ENCODE assay signal across 11 mouse cellular contexts in the genomic region with DNA sequence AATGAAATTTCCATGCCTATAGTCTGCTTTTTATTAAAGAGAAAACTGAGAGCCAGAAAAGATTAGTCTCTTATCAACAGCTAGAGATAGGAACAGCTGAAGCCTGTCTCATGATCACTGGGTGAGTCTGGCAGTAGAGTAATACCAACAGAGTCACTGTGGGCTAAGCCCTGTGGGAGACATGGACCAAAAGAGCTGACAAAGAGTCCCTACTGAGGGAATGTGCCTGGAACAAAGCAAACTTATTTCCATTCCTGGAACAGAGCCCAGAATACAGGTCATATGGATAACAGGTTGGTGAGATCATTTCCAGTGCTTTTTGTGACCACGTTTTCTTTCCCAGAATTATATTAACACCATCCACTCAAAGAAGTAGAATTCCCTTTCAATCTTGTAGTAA.
DNase-seq lines count a peak whose midpoint lies in the region; ATAC-seq and TF ChIP-seq lines count a peak whose summit lies in the region.
"Had no signal": no experiment of that assay in that cellular context is flagged by ENCODE, and none has a peak within 500 bp of the region (broad histone marks: within the 10 kb centered on the region; RNA-seq: fewer than 3 reads in every experiment).

No protein-coding gene starts in this region.

- H3K79me2 ChIP-seq in heart, adult 2 months (replicated peaks; ENCODE audit: control insufficient read depth, insufficient read depth, low read length) = no peaks in the 10 kb centered on the region

- DNase-seq in embryo, embryonic 11 days = peak; percentile 18
- DNase-seq in embryo, embryonic 9.5 days (ENCODE audit: extremely low spot score) = no peak
- DNase-seq in ES-CJ7 (ENCODE audit: low read depth, low spot score) = peak; percentile 1
- DNase-seq in heart, adult 2 months = no peak
- no peak for DNase-seq in thymus, postnatal 25 days
- DNase-seq in left cerebral cortex, adult 2 months (ENCODE audit: extremely low spot score in 1 of 2, low spot score in 2 of 2) = no peak
- DNase-seq in frontal cortex, postnatal 14 days (ENCODE audit: low spot score in 2 of 2) = no peak
- DNase-seq: gastrocnemius, postnatal 14 days had no signal

- no peak overlapping the region for H3K4me3 ChIP-seq in heart, adult 2 months
- H3K4me3 ChIP-seq in lung, embryonic 16.5 days (ENCODE audit: low read length) = no peak overlapping the region
- no peak overlapping the region for H3K4me3 ChIP-seq in left cerebral cortex, adult 2 months
- H3K4me3 ChIP-seq: neural tube, embryonic 12.5 days had no signal

- peak overlapping the region; percentile 28 for H3K27ac ChIP-seq in heart, adult 2 months
- peak overlapping the region; percentile 27; the same call in 1 of the 2 replicates for H3K27ac ChIP-seq in lung, embryonic 16.5 days (ENCODE audit: low read length)
- no peak overlapping the region for H3K27ac ChIP-seq in left cerebral cortex, adult 2 months
- H3K27ac ChIP-seq: neural tube, embryonic 12.5 days had no signal

- peak; percentile 80 for ATAC-seq in lung, embryonic 16.5 days (ENCODE audit: low read depth)
- ATAC-seq: activated CD4-positive, CD25-positive, alpha-beta regulatory T cell, adult 4 months had no signal

- intact Hi-C loops in heart, adult 2 months (cut with DNase I) = no loop called here
- intact Hi-C loops in left cerebral cortex, adult 2 months (cut with DNase I) = loop anchor here (5.0 kb wide), 1 partner anchor 309 kb away; no protein-coding TSS in a partner anchor

- H3K9me3 ChIP-seq in lung, embryonic 16.5 days (ENCODE audit: control insufficient read depth, low read length) = no peaks in the 10 kb centered on the region
- H3K9me3 ChIP-seq: neural tube, embryonic 12.5 days had no signal

- H3K4me2 ChIP-seq in lung, embryonic 16.5 days (ENCODE audit: low read depth, low read length) = no peak overlapping the region
- H3K4me2 ChIP-seq: neural tube, embryonic 12.5 days had no signal

- no peak for TF ChIP-seq POLR2A in heart, adult 2 months (IDR thresholded peaks at IDR 0.05; ENCODE audit: insufficient read depth, low read depth, low read length)

- 8% methylated on average over 1 of the region's 1 CpGs for WGBS in heart, adult 2 months
- 13% methylated on average over 1 of the region's 1 CpGs for WGBS in lung, embryonic 16.5 days

- H3K27me3 ChIP-seq in heart, adult 2 months (ENCODE audit: control insufficient read depth, insufficient read depth, low read length) = no peaks in the 10 kb centered on the region
- no peaks in the 10 kb centered on the region for H3K27me3 ChIP-seq in lung, embryonic 16.5 days (ENCODE audit: control insufficient read depth, insufficient read depth, low read depth, low read length)
- H3K27me3 ChIP-seq: neural tube, embryonic 12.5 days had no signal

- TF ChIP-seq CTCF in heart, adult 2 months (IDR thresholded peaks at IDR 0.05) = no peak
- no peak for TF ChIP-seq CTCF in left cerebral cortex, adult 2 months (IDR thresholded peaks at IDR 0.05)

- H3K9ac ChIP-seq in heart, adult 2 months (ENCODE audit: low read depth, low read length) = no peak overlapping the region
- H3K9ac ChIP-seq in lung, embryonic 16.5 days (ENCODE audit: low read length) = no peak overlapping the region
- H3K9ac ChIP-seq: neural tube, embryonic 12.5 days had no signal

- TF ChIP-seq EP300 in heart, adult 2 months (IDR thresholded peaks at IDR 0.05; ENCODE audit: insufficient read depth, low read depth, low read length) = no peak

- H3K4me1 ChIP-seq in heart, adult 2 months (ENCODE audit: control insufficient read depth, insufficient read depth, low read length) = no peaks in the 10 kb centered on the region; the same call in 1 of the 2 replicates
- no peaks in the 10 kb centered on the region for H3K4me1 ChIP-seq in lung, embryonic 16.5 days (replicated peaks; ENCODE audit: control insufficient read depth, insufficient read depth, low read length)
- H3K4me1 ChIP-seq: neural tube, embryonic 12.5 days had no signal

- H3K36me3 ChIP-seq in heart, adult 2 months (ENCODE audit: control insufficient read depth, insufficient read depth, low read length) = no peaks in the 10 kb centered on the region
- no peaks in the 10 kb centered on the region for H3K36me3 ChIP-seq in lung, embryonic 16.5 days (ENCODE audit: control insufficient read depth, insufficient read depth, low read length)
- H3K36me3 ChIP-seq: neural tube, embryonic 12.5 days had no signal

Comparison
In these comparisons a context has a peak if more than half of its experiments do, and no peak if none do; other contexts are left out.
1. DNase-seq: peak in embryo, embryonic 11 days (single experiment) and ES-CJ7 (single experiment); none in embryo, embryonic 9.5 days (single experiment), heart, adult 2 months (0 of 2), thymus, postnatal 25 days (single experiment), left cerebral cortex, adult 2 months (0 of 2) and frontal cortex, postnatal 14 days (0 of 2).